Mouse (Mus musculus) common myeloid progenitor, adult 5-6 weeks (primary cell): ENCODE measurements around the gene Mad1l1. TPM values are rescaled to one million over a fixed set of nuclear protein-coding genes. Genes with fewer than 3 reads are reported as not detected.

ENCODE experiments used
- ATAC-seq: replicated peaks from 2 replicates; pipeline ENCODE4 v1.8.0; 2016; ENCODE audit warnings: low read depth, mild to moderate bottlenecking, moderate TSS enrichment, inconsistent platforms; ENCODE audit not compliant: poor library complexity, severe bottlenecking
- total RNA-seq: library from RNA; stranded (forward); fragments of 200-1000, 187-1606 nt; gene quantifications from 2 replicates; pipeline ENCODE4 v1.2.3, GENCODE M21; 2017

Gene Mad1l1
- total RNA-seq, 1 experiment from 2014 or later: 54.5 TPM

- peak; percentile 79 for ATAC-seq
Observed at GRCm38 (mm10) chr5:140264825-140265575, 56.4 kb downstream of the Mad1l1 start.

- no peak for ATAC-seq
Observed at GRCm38 (mm10) chr5:140263754-140264749, 57.3 kb downstream of the Mad1l1 start.

- no peak for ATAC-seq
Observed at GRCm38 (mm10) chr5:140262401-140262800, 59.0 kb downstream of the Mad1l1 start.

- ATAC-seq: no peak
Observed at GRCm38 (mm10) chr5:140261313-140261712, 60.0 kb downstream of the Mad1l1 start.

DNA sequence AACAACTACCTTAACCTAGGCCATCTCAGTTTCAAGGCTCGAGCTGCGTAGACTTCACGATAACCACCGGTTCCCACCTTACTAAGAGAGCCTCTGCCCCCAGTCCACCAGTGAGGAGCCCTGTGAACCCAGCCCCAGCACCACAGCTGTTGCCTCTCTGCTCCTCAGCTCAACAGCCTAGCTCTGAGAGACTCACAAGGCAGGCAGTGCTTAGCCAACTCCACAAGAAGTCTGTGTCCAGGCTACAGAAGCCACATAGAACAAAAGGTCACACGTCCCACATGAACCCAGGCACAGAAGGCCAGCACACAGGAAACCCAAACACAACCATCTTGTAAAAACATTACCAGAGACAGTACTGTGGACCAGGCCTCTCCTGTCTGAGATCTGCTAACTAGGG, 62.7 kb downstream of the Mad1l1 start:
- ATAC-seq: no peak

- no peak for ATAC-seq
Observed at GRCm38 (mm10) chr5:140258035-140258434, 63.3 kb downstream of the Mad1l1 start.

GRCm38 (mm10) chr5:140257439-140257838, 63.9 kb downstream of the Mad1l1 start:
- no peak for ATAC-seq

- ATAC-seq: no peak
Observed at GRCm38 (mm10) chr5:140256685-140257084, 64.7 kb downstream of the Mad1l1 start.

DNA sequence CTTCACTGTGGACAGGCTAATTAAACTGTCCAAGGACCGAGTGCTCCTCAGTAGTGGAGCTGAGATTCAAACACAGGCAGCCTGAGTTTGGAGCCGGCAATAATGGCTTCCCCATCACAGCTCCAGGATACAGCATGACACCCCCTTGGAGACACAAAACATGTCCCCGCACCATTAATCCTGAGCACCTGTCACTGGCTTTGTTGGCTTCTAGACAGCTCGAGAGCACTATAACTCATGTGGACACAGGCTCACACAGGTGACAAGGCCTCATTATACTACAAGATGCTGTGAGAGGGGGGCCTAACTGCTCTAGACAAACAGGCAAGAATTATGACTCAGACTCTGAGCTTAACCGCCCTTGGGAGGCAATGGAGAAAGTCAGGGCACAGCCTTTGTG, 66.1 kb downstream of the Mad1l1 start:
- no peak for ATAC-seq

GRCm38 (mm10) chr5:140254656-140255055, 66.7 kb downstream of the Mad1l1 start:
- ATAC-seq: no peak

- ATAC-seq: no peak
Observed at GRCm38 (mm10) chr5:140251989-140252388, 69.4 kb downstream of the Mad1l1 start.

DNA sequence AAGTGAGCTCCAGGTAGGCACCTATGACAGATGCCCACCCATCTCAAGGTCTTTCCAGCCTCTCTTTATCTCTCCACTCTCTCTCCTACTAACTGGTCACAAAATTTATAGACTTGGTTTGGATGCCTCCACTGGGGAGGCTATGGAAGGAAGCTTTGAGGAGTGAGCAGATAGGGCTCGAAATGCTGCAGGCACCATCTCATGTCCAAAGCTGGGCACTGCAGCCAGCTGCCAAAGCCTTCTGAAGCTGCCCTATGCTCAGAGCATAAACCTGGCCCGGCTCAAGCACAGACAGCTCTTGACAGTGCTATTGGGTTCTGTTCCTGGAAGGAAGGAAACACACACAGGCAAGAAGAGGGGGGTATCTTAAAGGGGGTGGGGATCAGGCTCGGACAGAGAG, 71.0 kb downstream of the Mad1l1 start:
- ATAC-seq: no peak

DNA sequence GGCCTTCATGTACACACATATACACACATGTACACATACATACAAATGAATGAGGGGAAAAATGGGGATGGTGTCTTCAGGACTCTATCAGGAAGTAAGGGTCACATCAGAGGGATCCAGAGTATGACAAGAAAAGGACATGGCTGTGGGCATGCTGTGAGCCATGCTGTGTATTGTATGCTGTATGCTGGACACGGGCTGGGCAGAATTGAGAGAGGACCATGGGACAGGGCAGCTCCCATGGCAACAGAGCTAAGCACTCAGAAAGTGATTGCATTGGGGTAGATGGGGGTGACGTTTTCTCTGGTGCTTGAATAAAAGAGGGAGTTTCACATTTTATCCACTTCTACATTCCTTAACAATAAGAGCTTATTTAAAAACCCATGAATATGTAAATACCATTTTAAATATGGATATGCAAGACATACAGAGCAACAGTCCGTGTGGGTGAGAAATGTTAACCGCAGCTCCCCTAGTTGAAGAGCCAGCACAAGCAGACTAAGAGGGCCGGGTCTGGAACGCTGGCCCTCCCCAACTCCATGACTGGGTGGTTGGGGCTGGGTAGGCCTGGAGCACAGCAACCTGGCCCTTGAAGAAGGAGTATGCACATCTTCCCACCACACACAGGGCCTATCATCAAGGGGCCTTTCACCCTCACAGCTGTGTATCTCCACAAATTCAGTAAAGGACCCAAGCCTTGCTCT, 71.8 kb downstream of the Mad1l1 start:
- ATAC-seq: no peak

DNA sequence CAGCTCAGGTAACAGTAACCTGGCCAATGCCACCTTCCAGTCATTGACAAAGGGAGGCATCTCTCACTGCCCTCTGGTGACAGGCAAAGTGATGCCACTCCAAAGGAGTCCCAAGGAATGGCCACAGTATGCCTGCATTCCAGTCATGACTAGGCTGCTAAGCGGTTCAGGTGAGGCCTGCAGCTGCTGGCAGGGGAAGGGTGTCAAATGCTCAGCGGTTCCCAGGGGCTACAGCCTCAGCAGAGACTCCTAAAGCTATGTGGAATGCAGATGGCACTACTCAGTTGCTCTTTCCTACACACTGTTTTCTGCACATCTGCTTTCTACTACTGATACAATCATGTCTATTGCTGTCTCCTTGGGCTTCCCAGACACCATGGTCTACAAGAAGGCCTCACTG, 73.3 kb downstream of the Mad1l1 start:
- no peak for ATAC-seq

GRCm38 (mm10) chr5:140240235-140240634, 81.1 kb downstream of the Mad1l1 start:
- no peak for ATAC-seq

- no peak for ATAC-seq
Observed at GRCm38 (mm10) chr5:140238880-140239279, 82.5 kb downstream of the Mad1l1 start.

- ATAC-seq: peak; percentile 50; the same call in 1 of the 2 replicates
Observed at GRCm38 (mm10) chr5:140230818-140231217, 90.5 kb downstream of the Mad1l1 start.

- no peak for ATAC-seq
Observed at GRCm38 (mm10) chr5:140228306-140228705, 93.0 kb downstream of the Mad1l1 start.

- no peak for ATAC-seq
Observed at GRCm38 (mm10) chr5:140226871-140227270, 94.5 kb downstream of the Mad1l1 start.

DNA sequence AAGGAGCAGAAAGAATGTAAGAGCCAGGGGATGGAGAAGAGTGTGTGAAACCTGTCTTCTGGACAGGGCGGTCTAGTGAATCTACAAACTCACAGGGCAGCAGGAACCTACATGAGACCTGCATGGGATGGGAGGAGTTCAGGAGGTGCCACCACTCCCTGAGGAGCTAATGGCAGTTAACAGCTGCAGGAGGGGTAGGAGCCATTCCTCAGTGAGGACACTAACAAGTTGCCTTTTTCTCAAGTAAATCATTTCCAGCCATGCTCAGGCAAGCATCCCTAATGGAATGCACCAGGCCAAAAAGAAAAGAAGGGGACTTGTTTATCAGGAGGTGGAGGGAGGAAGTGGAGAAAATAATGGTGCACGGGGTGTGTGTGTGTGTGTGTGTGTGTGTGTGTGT, 95.5 kb downstream of the Mad1l1 start:
- ATAC-seq: no peak
